Mouse (Mus musculus): Measurements from ENCODE around the gene Plbd2. TPM values are rescaled to one million over a fixed set of nuclear protein-coding genes. Genes with fewer than 3 reads are reported as not detected.
A peak's percentile ranks its signal among the peaks of the same experiment; 100 is the strongest.
"Not testable (repeated sequence)": the region's sequence is repeated elsewhere in the genome, so short reads cannot be mapped to it uniquely, and the experiment has no call there.

Gene Plbd2
- polyA plus RNA-seq, 1 experiment from 2014 or later, result 54.4 TPM

GRCm38 (mm10) chr5:120507311-120507710, 3.9 kb upstream of the Plbd2 start:
- H3K4me2 ChIP-seq, result no peak overlapping the region
- WGBS, result 51% methylated on average over 4 of the region's 4 CpGs
- ATAC-seq (ENCODE audit: insufficient number of reproducible peaks, insufficient read depth, low FRiP score, low TSS enrichment, low read depth), result no peak
- peaks cover 4% of the 10 kb centered on the region; the same call in 1 of the 2 replicates for H3K27me3 ChIP-seq
- H3K36me3 ChIP-seq, result no peaks in the 10 kb centered on the region
- no peak overlapping the region for H3K4me3 ChIP-seq
- H3K9ac ChIP-seq, result no peak overlapping the region
- no peaks in the 10 kb centered on the region for H3K9me3 ChIP-seq
- H3K4me1 ChIP-seq, result peaks cover 27% of the 10 kb centered on the region
- H3K27ac ChIP-seq, result no peak overlapping the region

- no peak overlapping the region for H3K27ac ChIP-seq
- H3K4me2 ChIP-seq, result no peak overlapping the region
- ATAC-seq (ENCODE audit: insufficient number of reproducible peaks, insufficient read depth, low FRiP score, low TSS enrichment, low read depth), result no peak
- no peaks in the 10 kb centered on the region for H3K27me3 ChIP-seq
- WGBS, result 60% methylated on average over 9 of the region's 9 CpGs
- no peaks in the 10 kb centered on the region for H3K9me3 ChIP-seq
- peaks cover 30% of the 10 kb centered on the region for H3K4me1 ChIP-seq
- no peak overlapping the region for H3K9ac ChIP-seq
- H3K4me3 ChIP-seq, result no peak overlapping the region
- no peaks in the 10 kb centered on the region for H3K36me3 ChIP-seq
Measured at GRCm38 (mm10) chr5:120506490-120506889, 3.1 kb upstream of the Plbd2 start.

GRCm38 (mm10) chr5:120505781-120506180, 2.4 kb upstream of the Plbd2 start:
- 67% methylated on average over 9 of the region's 9 CpGs for WGBS
- H3K9ac ChIP-seq, result 0 out of 2 replicates have a peak overlapping the region, but pooled peaks have one; percentile 49

GRCm38 (mm10) chr5:120505368-120505767, 1.9 kb upstream of the Plbd2 start:
- Histone ChIP-seq H3K4me3 (peak overlapping the region; percentile 6; the same call in 1 of the 2 replicates), H3K27ac (no peak overlapping the region), H3K9ac (0 out of 2 replicates have a peak overlapping the region, but pooled peaks have one; percentile 49), H3K4me2 (peak overlapping the region; percentile 47), H3K9me3 (no peaks in the 10 kb centered on the region), H3K4me1 (peaks cover 25% of the 10 kb centered on the region), H3K36me3 (no peaks in the 10 kb centered on the region), H3K27me3 (no peaks in the 10 kb centered on the region)
- WGBS, result 22% methylated on average over 16 of the region's 16 CpGs
- no peak for ATAC-seq (ENCODE audit: insufficient number of reproducible peaks, insufficient read depth, low FRiP score, low TSS enrichment, low read depth)

More at GRCm38 (mm10) chr5:120505781-120506180, 2.4 kb upstream of the Plbd2 start:
- Histone ChIP-seq H3K4me1 (peaks cover 28% of the 10 kb centered on the region), H3K36me3 (no peaks in the 10 kb centered on the region), H3K4me3 (peak overlapping the region; percentile 6; the same call in 1 of the 2 replicates), H3K27ac (no peak overlapping the region), H3K9me3 (no peaks in the 10 kb centered on the region), H3K4me2 (peak overlapping the region; percentile 47), H3K27me3 (no peaks in the 10 kb centered on the region)
- no peak for ATAC-seq (ENCODE audit: insufficient number of reproducible peaks, insufficient read depth, low FRiP score, low TSS enrichment, low read depth)

GRCm38 (mm10) chr5:120502675-120503143, 716 bp downstream of the Plbd2 start:
- no peaks in the 10 kb centered on the region for H3K27me3 ChIP-seq
- no peak overlapping the region for H3K27ac ChIP-seq
- peaks cover 22% of the 10 kb centered on the region for H3K4me1 ChIP-seq
- peak overlapping the region; percentile 94 for H3K4me2 ChIP-seq
- H3K9me3 ChIP-seq, result no peaks in the 10 kb centered on the region
- peak overlapping the region; percentile 88 for H3K9ac ChIP-seq
- peak overlapping the region; percentile 75 for H3K4me3 ChIP-seq
- WGBS, result 10% methylated on average over 12 of the region's 12 CpGs
- peaks cover 9% of the 10 kb centered on the region for H3K36me3 ChIP-seq
- ATAC-seq (ENCODE audit: insufficient number of reproducible peaks, insufficient read depth, low FRiP score, low TSS enrichment, low read depth), result no peak

GRCm38 (mm10) chr5:120502147-120502621, 1.2 kb downstream of the Plbd2 start:
- H3K4me1 ChIP-seq, result peaks cover 22% of the 10 kb centered on the region
- H3K4me3 ChIP-seq, result peak overlapping the region; percentile 75
- H3K9ac ChIP-seq, result peak overlapping the region; percentile 88
- H3K9me3 ChIP-seq, result no peaks in the 10 kb centered on the region
- no peak for ATAC-seq (ENCODE audit: insufficient number of reproducible peaks, insufficient read depth, low FRiP score, low TSS enrichment, low read depth)
- H3K27me3 ChIP-seq, result no peaks in the 10 kb centered on the region
- peak overlapping the region; percentile 94 for H3K4me2 ChIP-seq
- no peak overlapping the region for H3K27ac ChIP-seq
- H3K36me3 ChIP-seq, result peaks cover 11% of the 10 kb centered on the region
- 62% methylated on average over 9 of the region's 9 CpGs for WGBS

- H3K4me1 ChIP-seq, result peaks cover 22% of the 10 kb centered on the region
- not testable (repeated sequence) for H3K4me2 ChIP-seq; H3K9me3 ChIP-seq; H3K9ac ChIP-seq; H3K27ac ChIP-seq; H3K27me3 ChIP-seq; ATAC-seq (ENCODE audit: insufficient number of reproducible peaks, insufficient read depth, low FRiP score, low TSS enrichment, low read depth); H3K4me3 ChIP-seq
- peaks cover 20% of the 10 kb centered on the region for H3K36me3 ChIP-seq
- WGBS, result 84% methylated on average over 9 of the region's 9 CpGs
Measured at GRCm38 (mm10) chr5:120500609-120501008, 2.8 kb downstream of the Plbd2 start.

- no peak overlapping the region for H3K4me3 ChIP-seq
- no peak for ATAC-seq (ENCODE audit: insufficient number of reproducible peaks, insufficient read depth, low FRiP score, low TSS enrichment, low read depth)
- no peaks in the 10 kb centered on the region for H3K27me3 ChIP-seq
- WGBS, result 79% methylated on average over 4 of the region's 4 CpGs
- peaks cover 16% of the 10 kb centered on the region for H3K4me1 ChIP-seq
- H3K36me3 ChIP-seq, result peaks cover 33% of the 10 kb centered on the region
- H3K27ac ChIP-seq, result no peak overlapping the region
- H3K9ac ChIP-seq, result 0 out of 2 replicates have a peak overlapping the region, but pooled peaks have one; percentile 32
- H3K9me3 ChIP-seq, result no peaks in the 10 kb centered on the region
- no peak overlapping the region for H3K4me2 ChIP-seq
Measured at GRCm38 (mm10) chr5:120499202-120499601, 4.2 kb downstream of the Plbd2 start.

- Histone ChIP-seq H3K4me3 (no peak overlapping the region), H3K4me1 (peaks cover 6% of the 10 kb centered on the region), H3K27ac (no peak overlapping the region), H3K9ac (no peak overlapping the region), H3K36me3 (peaks cover 54% of the 10 kb centered on the region), H3K27me3 (no peaks in the 10 kb centered on the region), H3K4me2 (no peak overlapping the region), H3K9me3 (no peaks in the 10 kb centered on the region)
- WGBS, result 87% methylated on average over 3 of the region's 3 CpGs
- ATAC-seq (ENCODE audit: insufficient number of reproducible peaks, insufficient read depth, low FRiP score, low TSS enrichment, low read depth), result no peak
Measured at GRCm38 (mm10) chr5:120497071-120497470, 6.4 kb downstream of the Plbd2 start.

- Histone ChIP-seq H3K9me3 (no peaks in the 10 kb centered on the region), H3K9ac (no peak overlapping the region), H3K4me2 (no peak overlapping the region), H3K27ac (no peak overlapping the region), H3K27me3 (no peaks in the 10 kb centered on the region), H3K4me1 (no peaks in the 10 kb centered on the region), H3K36me3 (peaks cover 59% of the 10 kb centered on the region), H3K4me3 (no peak overlapping the region)
- ATAC-seq (ENCODE audit: insufficient number of reproducible peaks, insufficient read depth, low FRiP score, low TSS enrichment, low read depth), result no peak
- WGBS, result 86% methylated on average over 13 of the region's 13 CpGs
Measured at GRCm38 (mm10) chr5:120495703-120496226, 7.7 kb downstream of the Plbd2 start.

GRCm38 (mm10) chr5:120495064-120495702, 8.2 kb downstream of the Plbd2 start:
- Histone ChIP-seq H3K4me1 (no peaks in the 10 kb centered on the region), H3K27ac (no peak overlapping the region), H3K4me2 (no peak overlapping the region), H3K27me3 (no peaks in the 10 kb centered on the region), H3K9ac (no peak overlapping the region), H3K36me3 (peaks cover 62% of the 10 kb centered on the region), H3K9me3 (no peaks in the 10 kb centered on the region), H3K4me3 (no peak overlapping the region)
- no peak for ATAC-seq (ENCODE audit: insufficient number of reproducible peaks, insufficient read depth, low FRiP score, low TSS enrichment, low read depth)
- 83% methylated on average over 10 of the region's 10 CpGs for WGBS

GRCm38 (mm10) chr5:120493873-120494395, 9.5 kb downstream of the Plbd2 start:
- H3K9ac ChIP-seq, result no peak overlapping the region
- H3K36me3 ChIP-seq, result peaks cover 66% of the 10 kb centered on the region
- H3K27me3 ChIP-seq, result no peaks in the 10 kb centered on the region
- H3K4me1 ChIP-seq, result no peaks in the 10 kb centered on the region
- H3K9me3 ChIP-seq, result no peaks in the 10 kb centered on the region
- H3K4me3 ChIP-seq, result no peak overlapping the region
- no peak overlapping the region for H3K27ac ChIP-seq
- ATAC-seq (ENCODE audit: insufficient number of reproducible peaks, insufficient read depth, low FRiP score, low TSS enrichment, low read depth), result no peak
- WGBS, result 84% methylated on average over 9 of the region's 9 CpGs
- no peak overlapping the region for H3K4me2 ChIP-seq
